Mouse (Mus musculus): ENCODE results near the gene Ndufs4.

DNA sequence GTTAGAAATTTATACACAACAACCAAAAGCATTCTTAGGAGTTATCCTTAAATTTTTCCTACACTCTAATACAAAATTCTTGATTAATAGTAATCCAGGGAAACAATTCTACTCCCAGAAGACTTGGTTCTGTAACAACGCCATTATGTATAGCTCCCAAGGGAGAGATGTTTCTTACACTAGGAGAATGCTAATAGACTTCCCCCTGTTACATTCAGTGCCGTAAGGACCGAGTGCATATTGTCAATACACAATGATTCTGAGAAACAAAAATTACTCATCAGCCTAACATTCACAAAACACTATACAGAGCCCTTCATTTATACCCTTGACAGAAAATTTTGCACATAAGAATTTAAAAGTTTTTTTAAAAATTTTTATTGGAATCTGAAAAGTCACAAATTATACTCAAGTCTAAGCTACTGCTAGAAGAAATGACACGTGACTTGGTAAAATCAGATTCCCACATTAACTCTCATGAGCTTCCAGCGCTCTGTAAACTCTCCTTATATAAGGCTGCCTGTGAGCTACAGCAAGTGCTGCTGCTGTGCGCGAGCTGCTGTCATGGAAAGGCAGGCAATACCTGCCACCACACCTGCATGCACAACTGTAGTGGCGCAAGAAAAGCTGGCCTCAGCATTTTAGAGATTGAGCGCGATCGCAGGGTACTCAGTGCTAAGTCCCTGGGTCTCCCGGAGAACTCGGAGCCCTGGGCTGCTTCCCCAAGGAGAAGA is 42.9 kb downstream of the Ndufs4 start:
- no peak for TF ChIP-seq FLI1 (IDR thresholded peaks at IDR 0.05; ENCODE audit: low read length)
- no peak for TF ChIP-seq GATA1 (IDR thresholded peaks at IDR 0.05; ENCODE audit: borderline replicate concordance, low read length)

Measured in megakaryocyte, embryonic 14.5 days (primary cell).